Mouse (Mus musculus) mouse trophoblast stem cell (cell line): ENCODE data around the gene Nbeal2.

ENCODE experiments used
- in situ Hi-C, 2 experiments: fragments of 300-500 bp; cut with MseI, MboI; formaldehyde crosslinking; loops; 2 replicates in 1 of 2; 3 replicates in 1 of 2; pipeline ENCODE4 v1.15.1; 2025

Nbeal2 gene

DNA sequence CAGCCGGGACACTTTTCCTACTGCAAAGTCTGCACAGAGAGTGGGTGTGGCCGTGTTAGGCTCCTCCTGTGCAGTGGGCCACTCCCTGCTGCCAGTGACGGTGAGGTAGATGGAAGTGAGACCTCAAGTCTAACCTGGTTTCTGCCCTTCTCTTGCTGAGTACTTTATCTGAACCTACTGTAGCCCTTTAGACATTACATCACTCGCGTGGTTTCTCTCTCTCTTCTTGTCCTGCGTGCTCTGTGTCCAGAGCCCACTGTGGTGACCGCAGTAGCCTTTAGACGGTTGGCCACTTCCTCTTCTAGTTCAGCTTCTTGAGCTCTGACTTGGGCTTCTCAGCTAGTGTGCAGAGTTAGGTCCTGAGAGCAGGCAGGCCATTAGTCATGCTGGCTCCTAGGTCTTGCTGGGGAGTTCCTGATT lies 22.5 kb upstream of the Nbeal2 start:
- in situ Hi-C loops, result no loop called here

DNA sequence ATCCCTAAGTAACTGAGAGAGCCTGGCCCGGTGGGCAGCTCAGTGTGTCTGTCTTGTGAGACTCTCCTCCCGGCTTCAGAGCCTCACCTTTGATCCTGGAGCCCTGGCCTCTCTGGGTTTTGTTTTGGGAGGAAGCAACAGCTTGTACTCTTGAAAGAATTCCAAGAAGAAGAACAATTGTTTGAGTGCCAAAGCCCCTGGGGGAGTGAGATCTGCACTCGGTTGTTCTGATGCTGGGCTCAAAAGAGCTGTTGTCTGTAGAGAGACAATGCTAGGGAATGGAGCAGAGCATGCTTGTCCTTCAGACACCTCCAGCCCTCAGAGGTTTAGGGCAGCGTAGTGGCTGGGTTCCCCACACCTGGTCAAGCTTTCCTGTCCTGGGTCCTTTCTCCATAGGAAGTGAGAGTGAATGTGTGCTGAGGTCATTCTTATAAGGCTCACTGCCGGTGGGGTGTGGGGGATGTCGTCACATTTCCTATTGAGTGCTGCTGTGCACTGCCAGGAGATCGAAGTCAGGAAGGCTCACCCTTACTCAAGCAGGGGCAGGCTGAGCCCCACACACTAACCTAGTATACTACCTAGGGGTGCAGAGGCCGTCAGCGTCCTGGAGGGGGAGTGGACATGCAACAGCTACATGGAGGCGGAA lies 19.3 kb upstream of the Nbeal2 start:
- in situ Hi-C loops, result no loop called here

DNA sequence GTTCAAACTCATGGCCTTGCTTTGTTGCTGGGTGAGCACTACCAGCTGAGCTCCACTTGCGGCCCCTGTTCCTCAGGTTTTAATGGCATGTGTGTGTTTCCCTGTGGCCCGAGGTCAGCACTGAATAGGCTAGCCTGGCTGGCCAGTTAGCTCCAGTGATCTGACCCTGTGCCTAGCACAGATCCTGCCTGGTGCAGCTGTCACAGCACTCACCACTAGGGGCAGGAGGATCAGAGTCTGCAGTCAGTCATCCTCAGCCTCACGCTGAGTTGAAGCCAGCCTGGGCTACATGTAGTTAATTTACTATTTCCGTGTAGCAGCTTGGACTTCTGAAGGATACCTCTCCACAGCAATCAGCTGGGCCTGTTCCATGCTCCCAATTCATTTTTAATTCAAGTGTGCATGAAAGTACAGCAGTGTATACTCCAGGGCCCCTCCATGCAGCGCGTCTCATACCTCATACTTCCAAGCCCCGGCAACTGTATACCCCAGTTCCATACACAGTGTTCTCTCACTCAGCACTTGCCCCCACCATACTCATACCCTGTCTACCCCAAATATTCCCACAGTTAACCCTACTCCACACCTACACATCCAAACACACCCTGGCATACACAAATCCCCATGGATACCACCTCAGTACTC lies 18.6 kb upstream of the Nbeal2 start:
- in situ Hi-C loops, result no loop called here

DNA sequence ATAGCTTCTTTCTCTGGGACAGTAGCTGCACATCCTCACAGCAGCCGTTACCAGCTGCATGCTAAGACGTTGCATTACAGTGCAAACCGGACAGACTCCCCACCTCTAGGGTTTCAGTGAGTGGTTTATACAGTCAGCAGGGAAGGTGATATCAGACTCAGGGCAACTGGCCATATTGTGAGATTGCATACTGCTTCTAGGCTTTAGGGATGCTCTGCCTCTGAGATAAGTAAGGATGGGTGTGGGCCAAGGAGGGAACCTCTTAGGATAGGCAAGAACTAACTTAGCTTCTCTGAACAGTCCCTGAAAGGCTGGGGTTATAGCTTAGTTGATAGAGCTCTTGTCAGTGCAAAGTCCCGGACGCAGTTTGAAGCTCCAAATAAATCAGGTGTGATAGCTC lies 15.8 kb upstream of the Nbeal2 start:
- in situ Hi-C loops, result no loop called here

DNA sequence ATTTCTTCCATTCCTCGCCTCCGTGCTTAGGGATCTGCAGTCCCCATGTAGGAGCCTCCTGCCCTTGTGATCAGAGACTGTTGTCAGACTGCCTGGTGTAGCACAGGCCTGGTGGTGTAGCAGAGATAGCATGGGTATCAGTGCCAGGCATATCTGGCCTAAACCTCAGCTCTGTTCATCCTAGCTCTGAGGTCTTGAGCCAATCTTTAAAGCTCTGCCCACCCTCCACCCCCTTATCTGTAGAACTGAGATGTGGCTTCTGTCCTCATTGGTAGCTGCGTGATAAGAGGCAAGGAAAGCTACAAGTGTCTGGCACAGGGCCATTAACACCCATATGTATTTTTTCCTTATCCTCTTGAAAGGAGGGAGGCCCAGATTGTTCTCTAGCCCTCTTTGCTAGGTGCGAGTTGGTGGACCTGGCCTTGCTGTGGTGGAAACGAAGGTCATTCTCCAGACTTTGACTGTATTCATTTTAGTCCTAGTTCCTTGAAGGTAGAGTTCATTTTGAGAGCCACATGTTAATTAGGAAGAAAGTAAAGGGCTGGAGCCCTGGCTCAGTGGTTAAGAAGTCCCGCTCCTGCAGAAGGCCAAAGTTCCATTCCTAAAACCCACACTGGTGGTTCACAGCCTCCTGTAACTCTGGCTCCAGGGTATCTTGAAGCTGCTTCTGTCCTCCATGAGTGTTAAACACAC lies 14.8 kb upstream of the Nbeal2 start:
- in situ Hi-C loops, result no loop called here

DNA sequence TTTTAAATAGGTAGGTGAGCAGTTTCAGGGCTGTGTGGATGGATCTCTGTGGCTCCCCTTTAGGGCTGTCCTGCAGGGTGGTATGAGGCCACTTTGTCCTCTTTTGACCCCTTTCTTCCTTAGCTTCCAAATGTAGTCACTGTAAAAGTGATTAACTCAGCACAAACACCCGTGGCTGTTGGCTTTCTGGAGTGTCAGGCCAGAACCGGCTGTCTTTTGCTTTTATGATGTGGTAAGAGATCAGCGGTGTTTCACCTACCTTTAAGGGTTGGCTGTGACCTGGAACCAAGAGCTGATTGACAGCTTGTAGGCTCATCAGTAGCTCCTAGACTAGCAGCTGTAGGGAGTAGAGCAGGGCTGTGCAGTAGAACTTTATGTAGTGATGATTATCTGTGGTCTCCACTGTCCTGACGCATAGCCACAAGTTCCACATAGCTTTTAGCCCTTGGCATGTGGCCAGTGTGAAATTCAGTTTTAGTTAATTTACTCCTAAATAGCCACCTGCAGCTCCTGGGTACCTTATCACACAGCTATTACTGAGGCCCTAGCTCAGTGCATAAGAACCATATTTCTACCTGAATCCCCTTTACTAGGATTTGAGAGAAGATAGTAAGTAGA lies 13.4 kb upstream of the Nbeal2 start:
- in situ Hi-C loops, result no loop called here

DNA sequence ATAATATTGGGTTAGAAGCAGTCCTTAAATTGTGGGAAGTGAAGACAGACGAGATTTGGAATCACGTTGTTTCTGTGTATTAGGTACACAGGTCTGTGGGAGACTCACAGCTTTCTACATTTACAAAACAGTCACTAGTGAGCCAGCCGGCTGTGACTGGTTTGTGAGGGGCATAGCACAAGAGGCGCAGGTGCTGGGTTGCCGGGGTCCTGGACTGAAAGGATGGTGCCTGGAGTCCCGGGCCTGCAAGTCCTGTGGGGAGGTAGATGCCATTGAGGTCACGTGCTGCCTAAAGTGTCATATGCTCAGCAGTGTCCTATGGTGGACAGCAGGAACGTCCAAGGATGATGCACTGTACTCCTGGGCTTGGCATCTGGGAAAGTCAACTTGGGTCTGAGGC lies 12.4 kb upstream of the Nbeal2 start:
- in situ Hi-C loops, result no loop called here

DNA sequence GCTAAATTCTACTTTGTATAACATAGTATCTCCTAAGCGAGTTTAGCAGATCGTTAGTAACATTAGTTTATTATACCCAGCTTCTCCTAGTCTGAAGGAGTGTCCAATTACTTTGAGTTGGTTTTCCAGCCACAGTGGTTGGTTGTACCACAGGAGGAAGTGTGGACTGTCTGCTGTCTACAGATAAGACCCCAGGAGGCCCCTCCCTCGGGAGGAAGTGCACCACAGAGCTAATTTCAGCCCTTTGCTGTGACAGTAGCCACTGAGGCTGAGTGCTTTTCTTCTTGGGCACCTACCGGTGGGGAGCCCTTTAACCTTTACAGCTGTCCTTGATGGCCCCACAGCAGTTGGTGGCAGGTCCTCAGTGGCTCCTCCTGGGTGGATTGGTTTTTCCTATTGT lies 12.0 kb upstream of the Nbeal2 start:
- in situ Hi-C loops, result no loop called here

DNA sequence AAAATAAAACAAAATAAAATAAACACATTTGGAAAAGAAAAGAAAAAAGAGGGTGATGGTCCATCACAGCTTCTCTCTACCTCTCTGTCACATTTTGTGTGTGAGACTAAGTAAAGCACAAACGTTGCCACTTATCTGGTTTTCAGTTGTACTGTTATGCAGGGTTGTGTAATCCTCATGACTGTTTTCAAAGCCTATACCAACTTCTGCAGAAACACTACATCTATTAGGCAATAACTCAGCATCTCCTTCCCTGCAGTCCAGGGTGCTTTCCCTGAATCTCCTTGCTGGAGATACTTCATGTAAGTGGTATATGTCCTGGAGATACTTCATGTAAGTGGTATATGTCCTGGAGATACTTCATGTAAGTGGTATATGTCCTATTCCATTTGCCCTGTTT lies 8.9 kb upstream of the Nbeal2 start:
- in situ Hi-C loops, result no loop called here

DNA sequence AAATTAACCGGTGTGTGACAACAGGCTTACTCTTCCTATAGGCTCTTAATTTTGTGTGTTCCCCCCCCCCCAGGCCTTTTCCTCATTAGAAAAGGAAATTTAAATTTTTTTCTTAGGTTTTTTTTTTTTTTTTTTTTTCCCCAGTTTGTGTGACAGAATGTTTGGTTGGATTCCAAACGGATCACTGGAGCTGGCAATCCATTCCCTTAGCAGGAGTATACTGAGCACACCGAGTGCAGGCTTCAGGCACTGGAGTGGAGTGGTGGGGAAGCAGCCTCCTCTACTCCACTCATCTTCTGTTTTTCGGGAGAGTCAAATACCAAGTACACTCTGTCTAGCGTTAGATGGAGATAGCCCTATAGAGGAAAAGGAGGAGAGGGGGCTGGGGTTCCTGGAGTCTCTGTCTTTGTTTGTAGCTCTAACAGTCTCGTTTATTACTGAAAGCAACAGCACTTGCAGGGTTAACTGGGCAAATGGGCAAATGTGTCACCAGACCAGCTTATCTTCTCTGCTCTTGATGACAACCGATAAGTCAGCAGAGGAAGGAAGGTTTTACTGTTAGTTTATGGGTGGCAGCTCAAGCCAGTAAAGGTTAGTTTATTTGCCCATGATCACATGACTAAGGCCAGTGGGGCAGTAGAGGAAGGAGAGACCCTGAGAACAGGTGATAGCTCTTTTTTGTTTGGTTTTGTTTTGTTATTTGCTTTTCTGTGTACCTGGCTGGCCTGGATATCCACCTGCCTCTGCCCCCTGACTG lies 7.1 kb upstream of the Nbeal2 start:
- in situ Hi-C loops, result no loop called here

DNA sequence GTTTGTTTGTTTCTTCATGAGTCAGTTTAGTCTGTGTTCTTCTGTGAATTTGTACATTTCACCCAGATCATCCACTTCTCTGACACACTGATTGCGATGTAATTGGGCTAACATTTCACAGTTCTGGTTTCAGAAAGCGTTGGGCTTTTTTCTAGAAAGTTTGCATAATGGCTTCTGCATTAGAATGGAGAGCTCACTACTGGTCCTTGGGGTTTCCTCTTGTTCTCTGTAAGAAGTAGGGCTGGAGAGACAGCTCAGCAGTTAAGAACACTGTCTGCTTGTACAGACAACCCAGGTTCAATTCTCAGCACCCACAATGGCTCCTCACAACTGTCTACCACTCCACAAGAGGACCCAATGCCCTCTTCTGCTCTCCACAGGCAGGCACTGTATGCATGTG lies 6.2 kb upstream of the Nbeal2 start:
- in situ Hi-C loops, result no loop called here

DNA sequence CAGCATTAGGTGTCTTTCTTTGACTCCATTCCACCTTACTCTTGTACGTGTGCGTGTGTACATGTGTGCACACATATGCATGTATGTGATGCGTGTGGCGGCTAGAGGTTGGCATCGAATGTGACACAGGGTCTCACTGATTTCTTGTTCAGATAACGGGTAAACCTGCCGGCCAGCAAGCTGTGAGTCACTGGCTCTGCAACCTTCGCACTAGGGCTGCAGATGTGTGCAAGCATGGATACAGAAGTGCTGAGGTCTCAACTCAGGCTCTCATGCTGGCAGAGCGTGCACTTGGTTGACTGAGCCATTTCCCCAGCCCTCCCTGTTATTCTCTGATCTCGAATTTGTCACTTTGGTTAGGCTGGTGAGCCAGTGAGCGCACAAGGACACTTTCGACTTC lies 5.6 kb upstream of the Nbeal2 start:
- in situ Hi-C loops, result no loop called here

DNA sequence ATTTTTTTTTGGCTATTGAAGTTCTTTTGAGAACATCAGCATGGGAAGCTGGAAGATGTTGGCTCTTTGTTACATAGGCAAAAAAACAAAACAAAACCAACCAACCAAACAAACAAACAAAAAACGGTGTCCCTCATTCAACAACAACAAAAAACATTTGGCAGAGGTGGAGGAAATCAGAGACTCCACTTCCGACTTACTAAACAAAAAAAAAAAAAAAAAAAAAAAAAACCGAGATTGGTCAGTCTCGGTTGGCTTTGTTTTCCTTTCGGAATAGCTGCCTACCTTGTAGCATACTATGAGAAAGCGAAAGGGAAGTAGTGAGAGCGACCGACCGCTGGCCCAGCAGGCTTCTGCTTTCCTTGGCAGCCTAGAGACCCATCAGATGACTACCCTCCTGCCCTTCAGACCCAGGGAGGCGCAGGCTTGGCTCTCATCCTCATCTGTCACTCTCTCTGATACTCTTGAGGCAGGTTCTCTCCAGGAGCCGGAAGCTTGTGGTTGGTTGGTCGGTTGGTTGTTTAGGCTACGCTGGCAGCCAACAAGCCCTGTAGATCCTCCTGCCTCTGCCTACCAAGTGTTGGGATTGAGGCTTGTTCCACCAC lies 3.6 kb upstream of the Nbeal2 start:
- in situ Hi-C loops, result no loop called here

DNA sequence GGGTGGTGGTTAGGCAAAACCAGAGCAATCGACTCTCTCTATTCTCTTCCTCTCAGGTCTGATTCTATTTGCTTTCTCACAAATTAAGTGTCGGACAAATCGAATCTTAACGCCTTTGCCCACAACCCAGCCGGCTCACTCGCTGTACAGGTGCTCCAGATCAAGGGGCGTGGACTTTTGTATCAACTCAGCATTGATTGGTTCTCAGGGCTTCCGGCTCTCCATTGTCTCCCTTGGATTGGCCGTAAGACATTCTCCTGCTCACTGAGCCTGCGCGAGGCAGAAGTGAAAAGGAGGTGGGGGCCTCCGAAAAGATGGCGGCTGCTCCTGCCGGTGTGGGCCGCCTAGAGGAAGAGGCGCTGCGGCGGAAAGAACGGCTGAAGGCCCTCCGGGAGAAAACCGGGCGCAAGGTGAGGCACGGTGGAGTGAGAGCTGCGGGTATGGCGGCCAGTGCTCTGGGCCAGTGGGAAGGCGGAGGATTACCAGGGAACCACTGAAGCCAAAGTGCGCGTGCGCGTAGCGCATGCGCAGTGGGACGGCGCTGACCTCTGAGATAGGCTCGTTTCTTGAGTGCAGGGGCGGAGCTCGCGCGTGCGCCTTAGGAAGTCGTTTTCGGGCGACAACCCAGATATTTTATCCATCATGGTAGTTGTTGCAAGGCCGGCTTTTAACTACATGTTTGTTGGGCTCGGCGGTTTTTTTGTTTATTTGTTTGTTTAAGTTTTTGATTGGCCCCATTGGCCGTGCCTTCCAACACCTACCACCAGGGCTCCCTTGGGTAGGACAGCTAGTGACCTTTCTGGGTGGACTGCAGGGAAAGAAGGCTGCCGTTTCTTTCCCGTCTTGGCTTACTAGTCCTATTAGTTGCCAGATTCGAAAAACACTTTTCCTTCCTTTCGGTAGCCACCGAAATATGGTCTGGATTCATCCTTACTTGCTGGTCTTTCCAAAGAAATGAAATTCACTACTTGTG lies 2.6 kb upstream of the Nbeal2 start, which contains the start of gene Ccdc12:
TSS of gene Ccdc12 (plus strand) at position 255 of the 973 bp plus-strand sequence.
- in situ Hi-C loops, result no loop called here

DNA sequence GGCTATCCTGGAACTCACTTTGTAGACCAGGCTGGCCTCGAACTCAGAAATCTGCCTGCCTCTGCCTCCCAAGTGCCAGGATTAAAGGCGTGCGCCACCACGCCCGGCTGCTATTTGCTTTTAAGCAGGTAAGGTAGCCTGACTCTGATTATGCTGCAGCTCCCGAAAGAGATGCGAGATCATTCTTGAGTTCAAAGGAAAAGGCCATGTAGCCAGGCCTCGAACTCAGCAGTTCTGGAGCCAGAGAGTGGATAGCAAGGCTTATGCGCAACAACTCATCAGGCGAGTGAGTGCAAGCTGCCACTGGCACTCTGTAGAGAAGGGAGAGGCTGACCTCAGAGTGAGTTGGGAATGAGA lies 1.7 kb upstream of the Nbeal2 start:
- in situ Hi-C loops, result no loop called here

DNA sequence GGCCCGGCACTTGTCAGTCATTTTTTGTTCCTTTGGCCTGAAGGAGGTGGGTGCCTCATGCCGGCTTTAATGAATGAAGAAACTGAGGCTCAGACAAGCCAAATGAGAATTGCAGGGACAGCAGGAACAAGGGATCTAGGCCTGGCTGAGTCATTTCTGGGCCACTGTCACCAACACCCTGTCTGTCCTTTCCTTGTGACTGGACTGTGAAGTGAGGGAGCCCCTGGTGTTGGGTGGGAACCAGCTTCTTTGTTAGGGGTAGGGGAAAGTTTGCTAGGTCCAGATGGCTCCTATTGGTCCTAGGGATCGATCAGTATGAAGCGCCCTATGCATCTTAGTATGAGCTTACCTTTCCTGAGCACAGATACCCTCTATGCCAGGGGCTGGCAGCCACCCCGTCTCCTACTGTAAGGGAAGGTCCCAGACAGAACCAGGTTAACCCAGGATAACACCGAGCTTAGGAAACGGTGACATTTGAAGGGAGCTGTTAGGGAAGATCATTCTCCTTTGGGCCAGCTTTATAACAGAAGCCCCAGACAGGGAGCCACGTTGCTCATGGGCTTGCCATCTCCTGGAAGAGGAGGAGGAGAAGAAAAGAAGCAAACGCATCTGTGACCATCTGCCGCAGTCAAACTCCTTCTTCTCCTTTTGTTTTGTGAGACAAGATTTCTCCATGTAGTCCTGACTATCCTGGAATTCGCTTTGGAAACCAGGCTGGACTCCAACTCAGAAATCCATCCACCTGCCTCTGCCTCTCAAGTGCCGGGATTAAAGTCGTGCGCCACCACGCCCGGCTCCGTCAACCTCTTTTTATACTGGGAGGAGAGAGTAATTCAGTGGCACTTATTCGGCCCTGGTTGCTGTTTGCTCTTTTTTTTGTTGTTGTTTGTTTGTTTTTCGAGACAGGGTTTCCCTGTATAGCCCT lies 1.0 kb upstream of the Nbeal2 start:
- in situ Hi-C loops, result no loop called here

DNA sequence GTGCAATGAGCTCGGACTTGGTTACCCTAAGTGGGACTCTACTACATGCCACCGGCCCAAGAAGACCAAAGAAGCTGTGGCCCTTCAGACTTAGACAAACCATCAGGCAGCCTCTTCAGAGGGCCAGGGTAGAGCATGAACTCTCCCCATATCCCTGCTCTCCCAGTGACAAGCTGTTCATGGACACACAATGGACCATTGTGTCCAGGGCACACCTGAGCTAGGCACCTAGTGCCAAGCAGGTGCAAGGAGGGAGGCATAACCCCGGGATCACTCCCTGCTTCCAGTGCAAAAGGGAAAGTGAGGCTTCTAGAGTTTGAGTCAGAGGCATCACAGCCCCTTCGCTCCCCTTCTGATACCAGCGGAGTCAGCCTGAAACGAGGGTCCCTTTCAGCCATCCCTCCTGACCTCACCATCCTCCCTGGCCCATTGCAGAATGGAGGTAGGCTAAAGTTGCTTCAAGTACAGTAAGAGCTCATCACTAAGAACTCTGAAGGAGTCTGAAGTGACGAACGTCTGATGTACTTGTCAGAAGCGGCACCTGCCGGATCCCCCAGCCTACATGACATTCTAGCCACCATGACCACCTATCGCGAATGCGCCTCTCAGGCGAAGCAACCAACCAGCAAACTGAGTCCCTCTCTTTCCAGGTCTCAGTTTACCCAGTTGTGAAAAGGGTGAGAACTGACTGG lies 852 bp downstream of the Nbeal2 start:
- in situ Hi-C loops, result no loop called here

DNA sequence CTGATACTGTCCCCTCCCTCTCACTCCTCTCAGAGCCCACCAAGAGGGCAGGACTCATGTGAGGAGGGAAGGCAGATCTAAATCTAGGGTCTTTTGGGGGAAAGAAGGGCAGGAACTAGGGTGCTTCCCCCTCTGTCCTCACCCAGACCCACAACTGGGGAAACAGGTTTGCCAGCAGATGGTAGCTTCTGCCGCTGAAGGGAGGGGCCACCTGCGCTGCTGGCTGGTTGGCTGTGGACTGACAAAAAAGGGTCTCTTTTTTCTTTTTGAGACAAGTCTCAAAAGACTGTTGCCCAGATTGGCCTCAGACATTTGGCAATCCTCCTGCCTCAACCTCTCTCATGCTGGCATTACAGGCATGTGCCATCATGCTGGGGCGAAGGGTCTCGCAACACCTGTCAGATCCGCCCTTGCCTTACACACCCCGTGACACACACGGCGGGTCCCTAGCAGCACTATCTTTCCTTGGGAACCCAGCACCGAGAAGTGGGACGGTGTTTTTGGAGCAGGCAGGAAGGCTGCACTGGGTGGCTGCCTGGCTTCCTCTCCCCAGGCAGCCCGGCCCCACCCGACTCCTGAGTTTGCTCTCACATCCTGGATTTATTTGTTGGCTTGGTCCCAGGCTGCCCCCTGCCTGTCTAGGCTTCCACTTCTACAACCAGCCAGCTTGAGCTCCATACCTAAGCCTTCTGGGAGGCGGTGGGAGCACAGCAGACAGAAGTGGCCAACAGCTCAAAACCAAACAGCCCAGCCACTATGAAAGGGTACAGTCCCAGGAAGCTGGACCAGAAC lies 1.8 kb downstream of the Nbeal2 start:
- in situ Hi-C loops, result no loop called here
